Mouse (Mus musculus) cerebellum, adult 2 months (tissue): ENCODE measurements around the gene Sgms1. TPM values are rescaled to one million over a fixed set of nuclear protein-coding genes. Genes with fewer than 3 reads are reported as not detected.

ENCODE experiments used
- DNase-seq, 2 experiments: peaks; one replicate each; pipeline ENCODE4 v3.0.0; 2021
- H3K27ac ChIP-seq: fragments of 200-500 bp; 2 replicates; pipeline ENCODE4 v1.5.1; 2012; ENCODE audit warnings: low read length, control low read depth, inconsistent platforms; ENCODE audit not compliant: insufficient read depth
- H3K27me3 ChIP-seq: fragments of 200-500 bp; 2 replicates; pipeline ENCODE4 v1.6.1; 2012; ENCODE audit warnings: inconsistent platforms, mild to moderate bottlenecking, low read length, moderate library complexity; ENCODE audit not compliant: control insufficient read depth, insufficient read depth
- H3K4me1 ChIP-seq: fragments of 200-500 bp; 2 replicates; pipeline ENCODE4 v1.6.1; 2011; ENCODE audit warnings: low read length; ENCODE audit not compliant: control insufficient read depth, insufficient read depth
- H3K4me3 ChIP-seq: fragments of 200-500 bp; replicated peaks from 2 replicates; pipeline ENCODE3; 2011; ENCODE audit warnings: mild to moderate bottlenecking, low read depth, low read length, control low read depth; ENCODE audit not compliant: insufficient read depth
- CTCF ChIP-seq: fragments of 200-500 bp; IDR thresholded peaks from 2 replicates; pipeline ENCODE4 v1.5.1; 2011; ENCODE audit warnings: low read depth, mild to moderate bottlenecking, control low read depth, low read length, moderate library complexity, borderline replicate concordance; ENCODE audit not compliant: insufficient read depth
- POLR2A ChIP-seq: fragments of 200-500 bp; IDR thresholded peaks from 2 replicates; pipeline ENCODE4 v1.6.1; 2011; ENCODE audit warnings: low read length, control low read depth, borderline replicate concordance; ENCODE audit not compliant: insufficient read depth
- whole genome bisulfite sequencing: fragments of 180-500 bp; shearing (Covaris S2); methylation state at CpG from one replicate; pipeline ENCODE4 v1.1.7; 2018; 5-methylcytosine and 5-hydroxymethylcytosine counted together
- polyA plus RNA-seq: library from polyadenylated mRNA; depleted of rRNA; stranded (reverse); fragments of >200 nt; gene quantifications from 2 replicates; pipeline ENCODE4 v1.2.3, GENCODE M21; 2012; rRNA removed

The Sgms1 gene
- 34.7 and 38.8 TPM in 2 replicates for polyA plus RNA-seq

GRCm38 (mm10) chr19:32389001-32389871 lies at the start of gene Sgms1:
Gene Sgms1 (minus strand): TSS chr19:32389714.
- H3K27me3 ChIP-seq: no peaks in the 10 kb centered on the region
- H3K4me3 ChIP-seq: peak within 1 kb of the TSS; percentile 64
- peak within 1 kb of the TSS; percentile 92 for H3K27ac ChIP-seq
- peak; percentile 94 to 95 for DNase-seq
- H3K4me1 ChIP-seq: no peaks in the 10 kb centered on the region; the same call in 1 of the 2 replicates
- under 1% methylated on average over 68 of the region's 68 CpGs for WGBS
- TF ChIP-seq CTCF (no peak), POLR2A (peak; percentile 72; the same call in 1 of the 2 replicates)

GRCm38 (mm10) chr19:32425856-32426255 lies 36.3 kb upstream of the Sgms1 start:
- no peaks in the 10 kb centered on the region for H3K4me1 ChIP-seq
- TF ChIP-seq CTCF (no peak), POLR2A (no peak)
- WGBS: 90% methylated on average over 3 of the region's 3 CpGs
- no peak overlapping the region for H3K4me3 ChIP-seq
- H3K27ac ChIP-seq: no peak overlapping the region
- H3K27me3 ChIP-seq: no peaks in the 10 kb centered on the region
- DNase-seq: no peak

GRCm38 (mm10) chr19:32424706-32425105 lies 35.2 kb upstream of the Sgms1 start:
- H3K27me3 ChIP-seq: no peaks in the 10 kb centered on the region
- H3K4me3 ChIP-seq: no peak overlapping the region
- no peak for TF ChIP-seq CTCF
- no peak for TF ChIP-seq POLR2A
- H3K27ac ChIP-seq: no peak overlapping the region
- DNase-seq: no peak
- WGBS: 65% methylated on average over 3 of the region's 3 CpGs
- no peaks in the 10 kb centered on the region for H3K4me1 ChIP-seq

GRCm38 (mm10) chr19:32419069-32419468 lies 29.6 kb upstream of the Sgms1 start:
- no peak overlapping the region for H3K4me3 ChIP-seq
- H3K27ac ChIP-seq: no peak overlapping the region
- TF ChIP-seq POLR2A: no peak
- TF ChIP-seq CTCF: no peak
- no peak for DNase-seq
- H3K4me1 ChIP-seq: no peaks in the 10 kb centered on the region
- WGBS: 32% methylated on average over 3 of the region's 3 CpGs
- no peaks in the 10 kb centered on the region for H3K27me3 ChIP-seq

GRCm38 (mm10) chr19:32416692-32417317 lies 27.3 kb upstream of the Sgms1 start:
- 61% methylated on average over 7 of the region's 7 CpGs for WGBS
- Histone ChIP-seq H3K27me3 (no peaks in the 10 kb centered on the region), H3K4me1 (no peaks in the 10 kb centered on the region), H3K27ac (no peak overlapping the region), H3K4me3 (no peak overlapping the region)
- TF ChIP-seq POLR2A (no peak), CTCF (no peak)
- no peak for DNase-seq

GRCm38 (mm10) chr19:32409603-32410360 lies 20.3 kb upstream of the Sgms1 start:
- WGBS: 68% methylated on average over 8 of the region's 8 CpGs
- H3K27ac ChIP-seq: no peak overlapping the region
- no peaks in the 10 kb centered on the region for H3K4me1 ChIP-seq
- no peaks in the 10 kb centered on the region for H3K27me3 ChIP-seq
- TF ChIP-seq POLR2A: no peak
- TF ChIP-seq CTCF: no peak
- H3K4me3 ChIP-seq: no peak overlapping the region
- no peak for DNase-seq

GRCm38 (mm10) chr19:32406717-32407116 lies 17.2 kb upstream of the Sgms1 start:
- no peak overlapping the region for H3K27ac ChIP-seq
- no peaks in the 10 kb centered on the region for H3K27me3 ChIP-seq
- TF ChIP-seq CTCF (no peak), POLR2A (no peak)
- no peak overlapping the region for H3K4me3 ChIP-seq
- whole genome bisulfite sequencing: 67% methylated on average over 7 of the region's 7 CpGs
- DNase-seq: no peak
- H3K4me1 ChIP-seq: no peaks in the 10 kb centered on the region

- Histone ChIP-seq H3K27ac (no peak overlapping the region), H3K27me3 (no peaks in the 10 kb centered on the region), H3K4me1 (no peaks in the 10 kb centered on the region), H3K4me3 (no peak overlapping the region)
- no peak for DNase-seq
- no peak for TF ChIP-seq POLR2A
- TF ChIP-seq CTCF: no peak
- 78% methylated on average over 5 of the region's 5 CpGs for WGBS
Measured at GRCm38 (mm10) chr19:32404386-32404785, 14.9 kb upstream of the Sgms1 start.
